Mouse (Mus musculus) stomach, embryonic 16.5 days (tissue): ENCODE data around the gene Gabrr1. TPM values are rescaled to one million over a fixed set of nuclear protein-coding genes. Genes with fewer than 3 reads are reported as not detected.
"Not testable (repeated sequence)": the region's sequence is repeated elsewhere in the genome, so short reads cannot be mapped to it uniquely, and the experiment has no call there.

ENCODE experiments used
- ATAC-seq: fragments of 200-750 bp; cut with Nextera tagmentation; 2 replicates; pipeline ENCODE4 v1.8.0; 2017; ENCODE audit warnings: moderate number of reproducible peaks, moderate TSS enrichment; ENCODE audit not compliant: insufficient read depth, low FRiP score
- H3K27ac ChIP-seq: fragments of 300-500 bp; sonication (generic); 2 replicates; pipeline ENCODE4 v1.5.1; 2014; ENCODE audit warnings: low read length
- H3K27me3 ChIP-seq: fragments of 300-500 bp; sonication (generic); 2 replicates; pipeline ENCODE4 v1.6.1; 2014; ENCODE audit warnings: low read length, control low read depth, mixed read lengths; ENCODE audit not compliant: control insufficient read depth, insufficient read depth
- H3K36me3 ChIP-seq: fragments of 300-500 bp; sonication (generic); 2 replicates; pipeline ENCODE4 v1.6.1; 2014; ENCODE audit warnings: low read length; ENCODE audit not compliant: control insufficient read depth, insufficient read depth
- H3K4me1 ChIP-seq: fragments of 300-500 bp; sonication (generic); 2 replicates; pipeline ENCODE4 v1.6.1; 2014; ENCODE audit warnings: low read length, control low read depth, mixed read lengths; ENCODE audit not compliant: control insufficient read depth, insufficient read depth
- H3K4me2 ChIP-seq: fragments of 300-500 bp; sonication (generic); 2 replicates; pipeline ENCODE4 v1.6.1; 2014; ENCODE audit warnings: low read depth, low read length, mixed read lengths
- H3K4me3 ChIP-seq: fragments of 300-500 bp; sonication (generic); replicated peaks from 2 replicates; pipeline ENCODE4 v1.5.1; 2014; ENCODE audit warnings: mild to moderate bottlenecking, low read length
- H3K9ac ChIP-seq: fragments of 300-500 bp; sonication (generic); 2 replicates; pipeline ENCODE4 v1.6.1; 2014; ENCODE audit warnings: low read length
- H3K9me3 ChIP-seq: fragments of 300-500 bp; sonication (generic); replicated peaks from 2 replicates; pipeline ENCODE4 v1.6.1; 2016; ENCODE audit warnings: low read length, control low read depth; ENCODE audit not compliant: control insufficient read depth
- WGBS: fragments of 180-500 bp; shearing (Covaris S2); extraction: QIAGEN DNeasy Blood & Tissue Kit; methylation state at CpG from one replicate; pipeline ENCODE4 v1.1.7; 2014; 5-methylcytosine and 5-hydroxymethylcytosine counted together
- polyA plus RNA-seq: library from polyadenylated mRNA; unstranded; fragments of >200 nt; fragmentation: Nextera tagmentation; extraction: Ambion mirVana; gene quantifications from 2 replicates; pipeline ENCODE4 v1.2.1, GENCODE M21; 2015

Gene Gabrr1
- polyA plus RNA-seq: not detected in 2 replicates

GRCm38 (mm10) chr4:33132221-33132620 lies at the start of gene Gabrr1:
TSS of gene Gabrr1 (plus strand) at chr4:33132521.
- ATAC-seq: no peak
- WGBS: 45% methylated on average over 11 of the region's 11 CpGs

GRCm38 (mm10) chr4:33099118-33099694 lies 33.1 kb upstream of the Gabrr1 start:
- ATAC-seq: no peak
- WGBS: 77% methylated on average over 6 of the region's 6 CpGs
- H3K36me3 ChIP-seq: no peaks in the 10 kb centered on the region

More at GRCm38 (mm10) chr4:33132221-33132620, at the start of gene Gabrr1:
- H3K4me1 ChIP-seq: no peaks in the 10 kb centered on the region
- no peak within 1 kb of the TSS for H3K27ac ChIP-seq
- H3K27me3 ChIP-seq: no peaks in the 10 kb centered on the region
- no peak within 1 kb of the TSS for H3K9ac ChIP-seq
- no peaks in the 10 kb centered on the region for H3K9me3 ChIP-seq
- no peak within 1 kb of the TSS for H3K4me3 ChIP-seq
- H3K4me2 ChIP-seq: no peak within 1 kb of the TSS
- H3K36me3 ChIP-seq: no peaks in the 10 kb centered on the region

GRCm38 (mm10) chr4:33109720-33110458 lies 22.4 kb upstream of the Gabrr1 start:
- no peak overlapping the region for H3K4me3 ChIP-seq
- no peak overlapping the region for H3K4me2 ChIP-seq
- H3K4me1 ChIP-seq: no peaks in the 10 kb centered on the region
- H3K36me3 ChIP-seq: no peaks in the 10 kb centered on the region
- no peak overlapping the region for H3K27ac ChIP-seq
- no peak for ATAC-seq
- H3K9me3 ChIP-seq: no peaks in the 10 kb centered on the region
- no peaks in the 10 kb centered on the region for H3K27me3 ChIP-seq
- WGBS: 49% methylated on average over 14 of the region's 14 CpGs
- H3K9ac ChIP-seq: no peak overlapping the region

More at GRCm38 (mm10) chr4:33099118-33099694, 33.1 kb upstream of the Gabrr1 start:
- Histone ChIP-seq H3K4me2 (no peak overlapping the region), H3K4me1 (no peaks in the 10 kb centered on the region), H3K9ac (no peak overlapping the region), H3K27ac (no peak overlapping the region), H3K27me3 (no peaks in the 10 kb centered on the region), H3K9me3 (no peaks in the 10 kb centered on the region), H3K4me3 (no peak overlapping the region)

- Histone ChIP-seq H3K4me2 (no peak overlapping the region), H3K36me3 (no peaks in the 10 kb centered on the region), H3K9me3 (no peaks in the 10 kb centered on the region), H3K27ac (no peak overlapping the region), H3K27me3 (no peaks in the 10 kb centered on the region), H3K9ac (no peak overlapping the region), H3K4me3 (no peak overlapping the region), H3K4me1 (no peaks in the 10 kb centered on the region)
- 75% methylated on average over 7 of the region's 7 CpGs for WGBS
- ATAC-seq: no peak
These were observed 21.5 kb upstream of the Gabrr1 start for GRCm38 (mm10) chr4:33110845-33111244.

GRCm38 (mm10) chr4:33111358-33111757 lies 21.0 kb upstream of the Gabrr1 start:
- no peak for ATAC-seq
- Histone ChIP-seq H3K36me3 (no peaks in the 10 kb centered on the region), H3K4me2 (no peak overlapping the region), H3K4me3 (no peak overlapping the region), H3K27ac (no peak overlapping the region), H3K27me3 (no peaks in the 10 kb centered on the region), H3K4me1 (no peaks in the 10 kb centered on the region), H3K9me3 (no peaks in the 10 kb centered on the region), H3K9ac (no peak overlapping the region)
- WGBS: 81% methylated on average over 9 of the region's 9 CpGs

GRCm38 (mm10) chr4:33112866-33113265 lies 19.5 kb upstream of the Gabrr1 start:
- H3K9me3 ChIP-seq, H3K27ac ChIP-seq, H3K4me2 ChIP-seq, ATAC-seq, H3K27me3 ChIP-seq, H3K4me1 ChIP-seq, H3K36me3 ChIP-seq, H3K9ac ChIP-seq, H3K4me3 ChIP-seq: not testable (repeated sequence)
- WGBS: 93% methylated on average over 10 of the region's 14 CpGs

- not testable (repeated sequence) for ATAC-seq, H3K4me3 ChIP-seq, H3K36me3 ChIP-seq, H3K4me2 ChIP-seq, H3K9me3 ChIP-seq, H3K27ac ChIP-seq, H3K27me3 ChIP-seq, H3K4me1 ChIP-seq, H3K9ac ChIP-seq
- WGBS: 5% methylated on average over 3 of the region's 3 CpGs
These were observed 13.2 kb upstream of the Gabrr1 start for GRCm38 (mm10) chr4:33119118-33119517.

GRCm38 (mm10) chr4:33124493-33124892 lies 7.8 kb upstream of the Gabrr1 start:
- no peak for ATAC-seq
- 82% methylated on average over 6 of the region's 6 CpGs for WGBS
- H3K4me2 ChIP-seq: no peak overlapping the region
- H3K9me3 ChIP-seq: no peaks in the 10 kb centered on the region
- no peak overlapping the region for H3K4me3 ChIP-seq
- H3K4me1 ChIP-seq: no peaks in the 10 kb centered on the region; the same call in 1 of the 2 replicates
- H3K36me3 ChIP-seq: no peaks in the 10 kb centered on the region
- H3K27me3 ChIP-seq: no peaks in the 10 kb centered on the region
- no peak overlapping the region for H3K27ac ChIP-seq
- H3K9ac ChIP-seq: no peak overlapping the region

GRCm38 (mm10) chr4:33125409-33126084 lies 6.8 kb upstream of the Gabrr1 start:
- no peak overlapping the region for H3K27ac ChIP-seq
- no peak overlapping the region for H3K9ac ChIP-seq
- ATAC-seq: no peak

More at GRCm38 (mm10) chr4:33125409-33126084, 6.8 kb upstream of the Gabrr1 start:
- Histone ChIP-seq H3K36me3 (no peaks in the 10 kb centered on the region), H3K27me3 (no peaks in the 10 kb centered on the region), H3K9me3 (no peaks in the 10 kb centered on the region), H3K4me1 (no peaks in the 10 kb centered on the region; the same call in 1 of the 2 replicates), H3K4me2 (no peak overlapping the region), H3K4me3 (no peak overlapping the region)
- 52% methylated on average over 10 of the region's 10 CpGs for WGBS
